Mouse (Mus musculus) midbrain, embryonic 14.5 days (tissue): ENCODE data around the gene Abcd3. TPM values are rescaled to one million over a fixed set of nuclear protein-coding genes. Genes with fewer than 3 reads are reported as not detected.

ENCODE experiments used
- ATAC-seq: fragments of 200-750 bp; cut with Nextera tagmentation; 2 replicates; pipeline ENCODE4 v1.8.0; 2017; ENCODE audit warnings: moderate number of reproducible peaks, moderate library complexity; ENCODE audit not compliant: low FRiP score, low TSS enrichment
- DNase-seq: peaks from one replicate; pipeline ENCODE4 v3.0.0-alpha.2; 2015
- H3K27ac ChIP-seq: fragments of 300-500 bp; sonication (generic); replicated peaks from 2 replicates; pipeline ENCODE4 v1.5.1; 2014; ENCODE audit warnings: mild to moderate bottlenecking, low read depth, low read length, moderate library complexity
- H3K27me3 ChIP-seq: fragments of 300-500 bp; sonication (generic); 2 replicates; pipeline ENCODE4 v1.6.1; 2014; ENCODE audit warnings: low read length, control low read depth, mixed read lengths; ENCODE audit not compliant: control insufficient read depth, insufficient read depth
- H3K36me3 ChIP-seq: fragments of 300-500 bp; sonication (generic); 2 replicates; pipeline ENCODE4 v1.6.1; 2014; ENCODE audit warnings: low read length, control low read depth; ENCODE audit not compliant: control insufficient read depth, insufficient read depth
- H3K4me1 ChIP-seq: fragments of 300-500 bp; sonication (generic); 2 replicates; pipeline ENCODE4 v1.6.1; 2014; ENCODE audit warnings: mild to moderate bottlenecking, antibody characterized with exemption, low read length, control low read depth; ENCODE audit not compliant: control insufficient read depth, insufficient read depth
- H3K4me2 ChIP-seq: fragments of 300-500 bp; sonication (generic); 2 replicates; pipeline ENCODE4 v1.6.1; 2014; ENCODE audit warnings: mild to moderate bottlenecking, low read length, moderate library complexity
- H3K4me3 ChIP-seq: fragments of 300-500 bp; sonication (generic); replicated peaks from 2 replicates; pipeline ENCODE4 v1.5.1; 2014; ENCODE audit warnings: low read depth, low read length
- H3K9ac ChIP-seq: fragments of 300-500 bp; sonication (generic); replicated peaks from 2 replicates; pipeline ENCODE4 v1.6.1; 2014; ENCODE audit warnings: mild to moderate bottlenecking, low read length, moderate library complexity
- H3K9me3 ChIP-seq: fragments of 300-500 bp; sonication (generic); 2 replicates; pipeline ENCODE4 v1.6.1; 2016; ENCODE audit warnings: low read length, control low read depth, mixed read lengths; ENCODE audit not compliant: control insufficient read depth
- WGBS: fragments of 180-500 bp; shearing (Covaris S2); extraction: QIAGEN DNeasy Blood & Tissue Kit; methylation state at CpG from one replicate; pipeline ENCODE4 v1.1.7; 2014; 5-methylcytosine and 5-hydroxymethylcytosine counted together
- polyA plus RNA-seq: library from polyadenylated mRNA; unstranded; fragments of >200 nt; fragmentation: Nextera tagmentation; extraction: Ambion mirVana; gene quantifications from 2 replicates; pipeline ENCODE4 v1.2.1, GENCODE M21; 2014

Abcd3 gene
- polyA plus RNA-seq, 1 experiment from 2014 or later: 75.1 TPM

DNA sequence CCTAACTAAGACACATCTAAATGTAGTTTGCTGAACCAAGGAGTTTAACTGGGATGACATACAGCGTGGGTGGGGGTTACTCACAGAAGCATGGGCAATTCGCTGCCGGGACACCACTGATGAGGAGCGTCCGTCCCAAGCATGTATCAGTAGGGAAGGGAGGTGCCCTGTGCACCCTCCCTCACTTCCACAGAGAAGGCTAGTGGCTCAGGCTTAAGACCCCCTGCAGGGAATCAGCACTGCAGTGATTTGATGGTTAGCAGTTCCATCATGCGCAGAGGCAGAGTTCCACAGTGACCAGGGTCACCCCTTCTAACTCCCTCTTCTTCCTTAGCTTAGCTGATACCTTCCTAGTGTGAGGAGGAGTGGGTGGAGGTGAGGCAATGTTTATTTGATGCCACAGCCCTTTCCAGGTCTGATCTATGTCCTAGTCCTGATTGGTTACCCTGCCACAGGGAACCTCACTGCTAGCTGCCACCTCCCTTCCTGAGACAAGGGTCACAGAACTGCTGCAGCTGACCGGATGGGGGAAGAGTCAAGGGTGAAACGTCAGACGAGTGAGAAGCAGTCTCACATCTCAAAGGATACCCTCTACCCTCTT is 76.3 kb downstream of the Abcd3 start:
- Histone ChIP-seq H3K4me2 (no peak overlapping the region), H3K27ac (no peak overlapping the region), H3K27me3 (no peaks in the 10 kb centered on the region), H3K4me1 (0 out of 2 replicates have a peak, but pooled peaks cover 4% of the 10 kb centered on the region), H3K9ac (no peak overlapping the region), H3K36me3 (peaks cover 6% of the 10 kb centered on the region), H3K4me3 (no peak overlapping the region), H3K9me3 (no peaks in the 10 kb centered on the region)
- DNase-seq (no peak), ATAC-seq (no peak)
- WGBS: 83% methylated on average over 9 of the region's 9 CpGs

DNA sequence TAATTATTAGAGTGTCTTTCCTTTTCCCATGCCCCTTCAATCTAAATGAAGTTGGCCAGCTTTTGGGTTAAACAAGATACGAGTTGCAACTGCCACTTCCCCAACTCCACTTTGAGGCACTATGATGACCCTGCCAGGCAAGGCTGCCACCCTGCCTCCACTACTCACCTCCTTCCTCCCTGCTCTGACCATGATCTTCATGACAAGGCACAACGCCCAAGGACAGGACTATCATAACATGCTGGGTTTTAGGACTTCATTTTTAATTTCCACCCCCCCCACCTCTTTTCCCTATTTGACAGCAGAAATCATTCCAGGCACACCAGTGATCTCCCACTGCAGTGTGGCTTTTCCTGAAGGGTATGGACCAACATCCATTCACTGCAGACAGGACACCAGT is 77.2 kb downstream of the Abcd3 start:
- Histone ChIP-seq H3K27ac (no peak overlapping the region), H3K9me3 (no peaks in the 10 kb centered on the region), H3K36me3 (peaks cover 9% of the 10 kb centered on the region), H3K4me3 (no peak overlapping the region), H3K4me2 (no peak overlapping the region), H3K27me3 (no peaks in the 10 kb centered on the region), H3K9ac (no peak overlapping the region), H3K4me1 (0 out of 2 replicates have a peak, but pooled peaks cover 4% of the 10 kb centered on the region)
- ATAC-seq: no peak
- no peak for DNase-seq
- 66% methylated on average over 2 of the region's 2 CpGs for WGBS

DNA sequence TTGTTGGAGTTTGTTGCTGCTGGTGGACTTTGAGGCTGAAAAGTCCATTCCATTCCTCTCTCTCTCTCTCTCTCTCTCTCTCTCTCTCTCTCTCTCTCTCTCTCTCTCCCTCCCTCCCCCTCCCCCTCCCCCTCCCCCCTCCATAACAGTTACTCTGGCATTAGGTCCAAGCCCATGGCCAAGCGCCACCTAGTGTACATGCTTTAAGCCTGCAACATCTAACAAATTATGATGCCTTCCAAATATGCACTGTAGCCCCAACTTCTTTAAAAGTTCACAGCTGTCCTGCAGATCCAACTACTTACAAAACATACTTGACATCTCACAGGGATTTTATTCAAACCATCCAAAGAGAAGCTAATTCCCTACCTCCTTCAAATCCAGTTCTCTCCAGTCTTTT is 77.6 kb downstream of the Abcd3 start:
- H3K27ac ChIP-seq: no peak overlapping the region
- H3K4me1 ChIP-seq: 0 out of 2 replicates have a peak, but pooled peaks cover 4% of the 10 kb centered on the region
- H3K27me3 ChIP-seq: no peaks in the 10 kb centered on the region
- H3K9me3 ChIP-seq: no peaks in the 10 kb centered on the region
- DNase-seq (peak; percentile 66), ATAC-seq (no peak)
- no peak overlapping the region for H3K9ac ChIP-seq
- H3K36me3 ChIP-seq: peaks cover 9% of the 10 kb centered on the region
- H3K4me3 ChIP-seq: no peak overlapping the region
- no peak overlapping the region for H3K4me2 ChIP-seq
- WGBS: 17% methylated on average over 1 of the region's 1 CpGs

DNA sequence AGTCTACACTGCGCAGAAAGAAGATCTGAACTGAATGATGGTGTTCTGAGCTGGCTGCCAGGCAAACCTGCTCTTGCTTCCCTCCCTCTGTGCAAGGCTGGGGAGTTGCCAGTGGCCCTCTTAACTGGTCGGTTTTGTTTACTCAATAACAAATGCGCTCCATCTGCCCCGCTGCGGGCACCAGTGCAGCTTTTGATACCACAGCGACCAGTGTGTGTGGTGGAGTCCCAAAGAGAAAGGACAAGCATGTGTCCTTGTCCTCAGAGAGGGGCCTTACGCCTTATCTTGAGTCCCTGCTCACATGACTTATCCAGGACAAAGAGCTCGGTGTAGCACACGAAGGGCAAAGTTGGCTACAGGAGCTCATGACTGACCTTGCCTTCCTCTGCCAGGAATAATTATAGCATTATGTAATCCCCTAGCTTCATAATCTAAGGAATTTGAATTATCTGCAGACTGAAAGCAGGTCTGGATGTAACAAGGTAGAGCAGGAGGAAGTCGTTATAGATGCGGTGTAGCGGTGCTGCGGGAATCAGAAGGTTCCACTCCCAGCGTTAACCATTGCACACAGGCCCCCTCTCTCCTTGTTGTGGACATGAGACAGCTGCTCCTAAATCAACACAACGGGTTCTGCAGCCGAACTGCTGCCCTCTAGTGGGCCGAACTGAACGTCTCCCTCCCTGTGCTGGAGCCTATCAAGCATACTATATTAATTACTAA is 78.9 kb downstream of the Abcd3 start:
- H3K9ac ChIP-seq: no peak overlapping the region; the same call in 1 of the 2 replicates
- ATAC-seq (peak; percentile 85), DNase-seq (peak; percentile 90)
- H3K4me3 ChIP-seq: no peak overlapping the region
- H3K27me3 ChIP-seq: no peaks in the 10 kb centered on the region
- no peak overlapping the region for H3K4me2 ChIP-seq
- H3K9me3 ChIP-seq: no peaks in the 10 kb centered on the region
- H3K36me3 ChIP-seq: peaks cover 13% of the 10 kb centered on the region
- 0 out of 2 replicates have a peak, but pooled peaks cover 4% of the 10 kb centered on the region for H3K4me1 ChIP-seq
- H3K27ac ChIP-seq: 0 out of 2 replicates have a peak overlapping the region, but pooled peaks have one; percentile 20
- WGBS: 36% methylated on average over 18 of the region's 18 CpGs

GRCm38 (mm10) chr3:121735542-121735941 is 79.6 kb downstream of the Abcd3 start:
- no peak overlapping the region for H3K9ac ChIP-seq
- peaks cover 13% of the 10 kb centered on the region for H3K36me3 ChIP-seq
- no peak overlapping the region for H3K4me2 ChIP-seq
- H3K27ac ChIP-seq: no peak overlapping the region
- no peak for ATAC-seq
- H3K4me3 ChIP-seq: no peak overlapping the region
- WGBS: 57% methylated on average over 7 of the region's 7 CpGs
- no peaks in the 10 kb centered on the region for H3K9me3 ChIP-seq
- H3K27me3 ChIP-seq: no peaks in the 10 kb centered on the region
- H3K4me1 ChIP-seq: 0 out of 2 replicates have a peak, but pooled peaks cover 4% of the 10 kb centered on the region
- no peak for DNase-seq

GRCm38 (mm10) chr3:121729678-121730077 is 85.4 kb downstream of the Abcd3 start:
- H3K27me3 ChIP-seq: 0 out of 2 replicates have a peak, but pooled peaks cover 4% of the 10 kb centered on the region
- H3K9ac ChIP-seq: no peak overlapping the region
- H3K27ac ChIP-seq: no peak overlapping the region
- H3K9me3 ChIP-seq: no peaks in the 10 kb centered on the region
- 86% methylated on average over 4 of the region's 4 CpGs for WGBS
- H3K4me2 ChIP-seq: no peak overlapping the region
- no peak for ATAC-seq
- H3K36me3 ChIP-seq: peaks cover 13% of the 10 kb centered on the region
- no peaks in the 10 kb centered on the region; the same call in 1 of the 2 replicates for H3K4me1 ChIP-seq
- H3K4me3 ChIP-seq: no peak overlapping the region
- DNase-seq: no peak

- WGBS: 69% methylated on average over 10 of the region's 10 CpGs
- Histone ChIP-seq H3K4me1 (peaks cover 15% of the 10 kb centered on the region), H3K27ac (no peak overlapping the region), H3K36me3 (no peaks in the 10 kb centered on the region), H3K9ac (no peak overlapping the region), H3K9me3 (no peaks in the 10 kb centered on the region), H3K4me2 (no peak overlapping the region), H3K4me3 (no peak overlapping the region), H3K27me3 (0 out of 2 replicates have a peak, but pooled peaks cover 4% of the 10 kb centered on the region)
- ATAC-seq (no peak), DNase-seq (no peak)
Observed at GRCm38 (mm10) chr3:121725651-121726050, 89.5 kb downstream of the Abcd3 start.

DNA sequence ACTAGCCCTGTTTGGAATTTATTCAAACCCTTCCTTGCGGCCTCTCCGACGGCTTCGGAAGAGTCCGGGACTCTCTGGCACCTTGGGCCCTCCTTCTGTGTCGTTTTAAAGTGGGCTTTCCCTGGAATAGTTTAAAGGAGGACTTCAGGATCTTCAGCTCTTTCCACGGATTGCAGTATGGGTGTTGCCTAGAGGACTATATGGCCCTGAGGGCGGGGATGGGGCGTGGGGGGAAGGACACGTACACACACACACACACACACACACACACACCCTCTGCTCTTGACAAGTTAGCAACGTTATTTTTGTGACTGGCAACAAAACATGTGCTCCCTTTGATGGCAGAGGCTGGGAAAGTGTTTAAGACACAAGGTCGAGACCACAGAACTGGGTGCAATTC is 90.5 kb downstream of the Abcd3 start:
- H3K27ac ChIP-seq: no peak overlapping the region
- no peak for DNase-seq
- H3K9me3 ChIP-seq: no peaks in the 10 kb centered on the region
- H3K4me1 ChIP-seq: peaks cover 15% of the 10 kb centered on the region
- ATAC-seq: no peak
- H3K4me3 ChIP-seq: peak overlapping the region; percentile 62
- 0 out of 2 replicates have a peak, but pooled peaks cover 4% of the 10 kb centered on the region for H3K27me3 ChIP-seq
- WGBS: 41% methylated on average over 12 of the region's 12 CpGs
- no peak overlapping the region for H3K9ac ChIP-seq
- H3K36me3 ChIP-seq: no peaks in the 10 kb centered on the region
- H3K4me2 ChIP-seq: peak overlapping the region; percentile 87
